ENCODE assay signal across 9 mouse cellular contexts in the genomic region with DNA sequence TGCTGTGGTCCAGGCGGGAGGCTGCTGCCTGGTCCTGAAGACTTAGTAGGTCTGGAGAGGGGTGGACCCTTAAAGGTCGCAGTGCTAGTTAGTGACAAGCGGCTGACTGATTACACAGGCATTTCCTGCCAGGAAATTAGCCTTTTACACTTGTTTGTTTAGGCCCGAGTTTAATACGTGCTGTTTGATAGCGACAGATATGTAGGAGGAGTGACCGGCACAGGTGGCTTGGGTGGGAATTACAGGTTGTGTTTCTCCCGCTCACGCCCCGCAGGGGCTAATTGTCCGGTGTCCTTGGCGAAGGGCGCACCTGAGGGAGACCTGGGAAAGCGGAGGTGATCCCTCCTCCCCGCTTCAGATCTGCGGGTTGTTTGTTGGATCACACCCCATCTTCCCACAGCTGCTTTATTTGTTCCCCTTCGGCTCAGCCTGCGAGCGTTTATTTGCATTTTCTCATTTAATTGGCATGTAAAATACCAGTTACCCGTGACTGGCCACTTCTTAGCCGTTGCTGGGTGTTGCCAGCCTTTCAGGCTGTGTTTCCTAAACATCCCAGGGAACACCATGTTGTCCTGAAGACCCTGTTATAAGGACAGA. TPM values are rescaled to one million over a fixed set of nuclear protein-coding genes. Genes with fewer than 3 reads are reported as not detected.
DNase-seq lines count a peak whose midpoint lies in the region; ATAC-seq and TF ChIP-seq lines count a peak whose summit lies in the region.
"Had no signal": no experiment of that assay in that cellular context is flagged by ENCODE, and none has a peak within 500 bp of the region (broad histone marks: within the 10 kb centered on the region; RNA-seq: fewer than 3 reads in every experiment).

No protein-coding gene starts in this region.

- WGBS in liver, embryonic 11.5 days, result 6% methylated on average over 21 of the region's 21 CpGs
- WGBS in forebrain, embryonic 13.5 days, result 8% methylated on average over 21 of the region's 21 CpGs
- WGBS in kidney, postnatal 0 days, result 2% methylated on average over 21 of the region's 21 CpGs
- WGBS in neural tube, embryonic 15.5 days, result 4% methylated on average over 21 of the region's 21 CpGs

- H3K4me1 ChIP-seq in liver, embryonic 11.5 days (replicated peaks; ENCODE audit: control insufficient read depth, insufficient read depth, low read length), result no peaks in the 10 kb centered on the region; the same call in 1 of the 2 replicates
- H3K4me1 ChIP-seq in forebrain, embryonic 13.5 days, result peaks cover 12% of the 10 kb centered on the region
- H3K4me1 ChIP-seq in kidney, postnatal 0 days (replicated peaks; ENCODE audit: insufficient read depth, low read length), result peaks cover 9% of the 10 kb centered on the region; the same call in 1 of the 2 replicates
- peaks cover 10% of the 10 kb centered on the region for H3K4me1 ChIP-seq in neural tube, embryonic 15.5 days

- no peaks in the 10 kb centered on the region for H3K36me3 ChIP-seq in liver, embryonic 11.5 days (ENCODE audit: control insufficient read depth, insufficient read depth, low read length)
- H3K36me3 ChIP-seq in forebrain, embryonic 13.5 days (ENCODE audit: poor library complexity, severe bottlenecking), result no peaks in the 10 kb centered on the region
- H3K36me3 ChIP-seq in kidney, postnatal 0 days (ENCODE audit: insufficient read depth, low read length), result no peaks in the 10 kb centered on the region
- no peaks in the 10 kb centered on the region for H3K36me3 ChIP-seq in neural tube, embryonic 15.5 days

- DNase-seq in liver, embryonic 11.5 days (ENCODE audit: low spot score), result no peak
- DNase-seq in liver, result no peak
- DNase-seq in kidney, postnatal 0 days (ENCODE audit: low spot score), result peak; percentile 56
- no peak for DNase-seq in layer of hippocampus, postnatal 10 days (ENCODE audit: low spot score in 2 of 2)
- DNase-seq in frontal cortex, postnatal 14 days (ENCODE audit: low spot score in 2 of 2), result no peak
- no peak for DNase-seq in T-cell, adult 2 months (ENCODE audit: low spot score)

- no peaks in the 10 kb centered on the region for H3K9me3 ChIP-seq in liver, embryonic 11.5 days (ENCODE audit: control insufficient read depth, low read length)
- H3K9me3 ChIP-seq in forebrain, embryonic 13.5 days (replicated peaks), result no peaks in the 10 kb centered on the region
- no peaks in the 10 kb centered on the region for H3K9me3 ChIP-seq in kidney, postnatal 0 days (replicated peaks; ENCODE audit: low read length)
- H3K9me3 ChIP-seq in neural tube, embryonic 15.5 days (replicated peaks), result no peaks in the 10 kb centered on the region

- peak overlapping the region; percentile 34 for H3K4me2 ChIP-seq in liver, embryonic 11.5 days
- peak overlapping the region; percentile 55 for H3K4me2 ChIP-seq in forebrain, embryonic 13.5 days
- H3K4me2 ChIP-seq in kidney, postnatal 0 days (ENCODE audit: low read length), result peak overlapping the region; percentile 52
- H3K4me2 ChIP-seq in neural tube, embryonic 15.5 days, result peak overlapping the region; percentile 56

- no peak for TF ChIP-seq CTCF in kidney, postnatal 0 days (IDR thresholded peaks at IDR 0.05; ENCODE audit: low read depth)

- H3K27ac ChIP-seq in liver, embryonic 11.5 days (ENCODE audit: low read depth, low read length), result no peak overlapping the region
- no peak overlapping the region for H3K27ac ChIP-seq in forebrain, embryonic 13.5 days
- H3K27ac ChIP-seq in kidney, postnatal 0 days, result peak overlapping the region; percentile 48; the same call in 1 of the 2 replicates
- no peak overlapping the region for H3K27ac ChIP-seq in neural tube, embryonic 15.5 days (replicated peaks)

- ATAC-seq in liver, embryonic 11.5 days (replicated peaks; ENCODE audit: low FRiP score), result no peak
- peak; percentile 48; the same call in 1 of the 2 replicates for ATAC-seq in forebrain, embryonic 13.5 days
- peak; percentile 44 for ATAC-seq in kidney, postnatal 0 days (replicated peaks; ENCODE audit: low FRiP score, low read depth)
- peak; percentile 35; the same call in 1 of the 2 replicates for ATAC-seq in neural tube, embryonic 15.5 days (ENCODE audit: low FRiP score)
- ATAC-seq: Patski had no signal

- H3K27me3 ChIP-seq in liver, embryonic 11.5 days (replicated peaks; ENCODE audit: control insufficient read depth, insufficient read depth, low read length), result peaks cover 17% of the 10 kb centered on the region
- H3K27me3 ChIP-seq in forebrain, embryonic 13.5 days, result peaks cover 5% of the 10 kb centered on the region; the same call in 1 of the 2 replicates
- H3K27me3 ChIP-seq in kidney, postnatal 0 days (ENCODE audit: insufficient read depth, low read length), result no peaks in the 10 kb centered on the region
- 0 out of 2 replicates have a peak, but pooled peaks cover 4% of the 10 kb centered on the region for H3K27me3 ChIP-seq in neural tube, embryonic 15.5 days (replicated peaks)
- H3K27me3 ChIP-seq: Patski had no signal

- no peak overlapping the region for H3K4me3 ChIP-seq in liver, embryonic 11.5 days (ENCODE audit: low read depth, low read length)
- H3K4me3 ChIP-seq in forebrain, embryonic 13.5 days, result peak overlapping the region; percentile 20
- 0 out of 2 replicates have a peak overlapping the region, but pooled peaks have one; percentile 11 for H3K4me3 ChIP-seq in kidney, postnatal 0 days (replicated peaks; ENCODE audit: low read depth, low read length)
- H3K4me3 ChIP-seq in neural tube, embryonic 15.5 days (replicated peaks), result peak overlapping the region; percentile 30

- H3K9ac ChIP-seq in liver, embryonic 11.5 days (ENCODE audit: low read depth, low read length), result no peak overlapping the region
- H3K9ac ChIP-seq in forebrain, embryonic 13.5 days, result peak overlapping the region; percentile 22; the same call in 1 of the 2 replicates
- H3K9ac ChIP-seq in kidney, postnatal 0 days (ENCODE audit: low read depth, low read length), result 0 out of 2 replicates have a peak overlapping the region, but pooled peaks have one; percentile 31
- 0 out of 2 replicates have a peak overlapping the region, but pooled peaks have one; percentile 26 for H3K9ac ChIP-seq in neural tube, embryonic 15.5 days (replicated peaks)

RNA-seq across cellular contexts. Expression of gene Gprc5a, which starts 25.1 kb away (rescaled TPM):
- 0.80 and 1.4 TPM in 2 replicates for polyA plus RNA-seq in liver, embryonic 11.5 days (2014; fragmentation: Nextera tagmentation; extraction: Ambion mirVana)
- polyA plus RNA-seq in forebrain, embryonic 13.5 days (2015; fragmentation: Nextera tagmentation; extraction: Ambion mirVana), result 0.45 and 0.53 TPM in 2 replicates
- polyA plus RNA-seq in kidney, postnatal 0 days (2015; fragmentation: Nextera tagmentation; extraction: Ambion mirVana), result 14.6 and 15.7 TPM in 2 replicates
- polyA plus RNA-seq in neural tube, embryonic 15.5 days (2015; fragmentation: Nextera tagmentation; extraction: Ambion mirVana), result 0.40 and 3.3 TPM in 2 replicates
- total RNA-seq in layer of hippocampus, postnatal 10 days (2021), result under 1 TPM; 0.16 TPM

RNA-seq across cellular contexts. Expression of gene Ddx47, which starts 29.0 kb away (rescaled TPM):
- polyA plus RNA-seq in liver, embryonic 11.5 days (2014; fragmentation: Nextera tagmentation; extraction: Ambion mirVana), result 134 and 142 TPM in 2 replicates
- polyA plus RNA-seq in forebrain, embryonic 13.5 days (2015; fragmentation: Nextera tagmentation; extraction: Ambion mirVana), result 93.9 and 101 TPM in 2 replicates
- 85.9 and 91.6 TPM in 2 replicates for polyA plus RNA-seq in kidney, postnatal 0 days (2015; fragmentation: Nextera tagmentation; extraction: Ambion mirVana)
- 74.6 and 86.6 TPM in 2 replicates for polyA plus RNA-seq in neural tube, embryonic 15.5 days (2015; fragmentation: Nextera tagmentation; extraction: Ambion mirVana)
- 10 to 100 TPM; 52.4 to 55.2 TPM for total RNA-seq in layer of hippocampus, postnatal 10 days (2021)

RNA-seq across cellular contexts. Expression of gene Apold1, which starts 58.9 kb away (rescaled TPM):
- 2.5 and 2.6 TPM in 2 replicates for polyA plus RNA-seq in liver, embryonic 11.5 days (2014; fragmentation: Nextera tagmentation; extraction: Ambion mirVana)
- 3.5 and 3.6 TPM in 2 replicates for polyA plus RNA-seq in forebrain, embryonic 13.5 days (2015; fragmentation: Nextera tagmentation; extraction: Ambion mirVana)
- 4.4 and 4.5 TPM in 2 replicates for polyA plus RNA-seq in kidney, postnatal 0 days (2015; fragmentation: Nextera tagmentation; extraction: Ambion mirVana)
- polyA plus RNA-seq in neural tube, embryonic 15.5 days (2015; fragmentation: Nextera tagmentation; extraction: Ambion mirVana), result 4.0 and 4.1 TPM in 2 replicates
- 1 to 10 TPM; 4.0 to 4.8 TPM for total RNA-seq in layer of hippocampus, postnatal 10 days (2021)
